Mouse (Mus musculus): ENCODE measurements around the gene Gdpd2.

The Gdpd2 gene

DNA sequence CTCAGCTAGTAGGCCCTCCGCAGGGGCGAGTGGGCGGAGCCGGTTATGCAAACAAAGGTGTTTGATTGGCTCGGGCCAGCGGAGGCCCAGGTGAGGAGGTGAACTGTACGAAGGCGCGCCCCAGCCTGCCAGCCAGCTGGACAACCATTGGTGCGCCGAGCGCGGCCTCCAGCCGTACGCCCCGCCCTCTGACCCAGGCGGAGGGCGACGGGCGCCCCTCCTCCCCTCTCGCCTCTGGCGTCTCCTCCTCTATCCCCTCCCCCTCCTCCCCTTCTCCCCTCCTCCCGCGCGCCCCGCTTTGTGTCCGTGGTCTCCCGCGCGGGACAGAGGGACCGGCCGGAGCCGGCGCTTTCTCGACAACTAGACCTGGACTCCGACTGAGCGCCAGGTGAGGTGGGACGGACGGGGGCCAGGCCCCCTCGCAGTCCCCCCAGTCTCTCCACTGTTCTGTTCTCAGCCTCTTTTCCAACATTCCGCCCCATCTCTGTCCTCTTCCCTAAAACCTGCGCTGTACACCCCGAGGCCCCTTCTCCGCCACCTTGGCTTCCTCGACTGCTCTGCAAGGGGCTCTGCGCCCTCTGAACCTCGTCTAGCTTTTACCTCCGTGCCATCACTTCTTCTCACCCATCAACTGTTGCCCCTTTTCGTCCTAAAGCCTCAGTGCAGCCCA, 47.4 kb downstream of the Gdpd2 start:
- in situ Hi-C loops (cut with MboI; ENCODE audit: low sequenced_read_pairs) = no loop called here

DNA sequence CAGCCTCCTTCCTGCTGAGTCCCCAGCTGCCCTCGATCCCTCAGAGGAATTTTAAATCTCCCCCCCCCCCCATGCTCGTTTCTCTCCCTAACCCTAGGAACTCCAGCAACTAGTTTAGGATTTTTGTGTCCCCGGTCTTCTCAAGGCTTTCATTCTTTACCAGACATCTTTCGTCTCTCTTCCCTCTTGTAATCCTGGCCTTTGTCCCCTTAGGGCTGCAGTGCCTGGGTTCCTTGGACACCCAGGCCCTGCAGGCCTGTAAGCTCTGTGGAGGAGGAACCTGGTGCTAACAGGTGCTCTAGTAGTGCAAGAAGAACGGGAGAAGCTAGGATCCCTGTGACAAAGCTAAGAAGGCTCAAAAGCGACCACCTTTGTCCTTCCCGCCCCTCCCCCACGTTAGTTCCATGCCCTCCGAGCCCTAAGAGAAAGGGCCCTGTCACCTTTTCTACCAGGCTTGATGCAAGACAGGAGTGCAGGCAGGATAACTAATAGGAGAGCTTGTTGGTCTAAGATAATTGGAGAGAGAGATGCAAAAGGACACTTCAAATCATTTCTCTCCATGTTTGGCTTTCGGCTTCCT, 48.1 kb downstream of the Gdpd2 start:
- in situ Hi-C loops (cut with MboI; ENCODE audit: low sequenced_read_pairs) = no loop called here

DNA sequence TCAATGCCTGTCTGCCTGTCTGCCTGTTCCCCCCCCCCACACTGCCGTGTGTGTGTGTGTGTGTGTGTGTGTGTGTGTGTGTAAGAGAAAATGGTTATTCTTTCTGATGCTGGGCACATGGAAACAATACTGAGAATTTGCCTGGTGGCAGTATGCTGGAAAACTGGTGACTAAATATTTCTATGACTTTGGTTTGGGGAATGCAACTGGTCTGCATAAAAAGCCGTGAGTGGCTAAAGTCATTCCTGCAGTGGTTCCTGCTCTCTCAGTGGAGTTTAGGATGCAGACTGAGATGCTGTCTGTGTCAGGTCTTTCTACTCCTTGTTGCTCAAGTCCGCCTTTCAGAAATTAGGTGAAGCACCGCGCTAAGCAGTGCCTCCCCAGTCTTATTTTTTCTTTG, 48.7 kb downstream of the Gdpd2 start:
- in situ Hi-C loops (cut with MboI; ENCODE audit: low sequenced_read_pairs) = no loop called here
